Mouse (Mus musculus): ENCODE measurements at regions not wholly inside any gene's neighbourhood (a gene's known extent, or its start where the extent isn't known, plus 50 kb on each side); places are given as distances from the start of the nearest gene placed in this dataset.

GRCm38 (mm10) chr12:118404171-118404570 is 102.9 kb upstream of the Sp4 start:
- TF ChIP-seq CTCF (IDR thresholded peaks at IDR 0.05; ENCODE audit: extremely low read depth, insufficient read length, insufficient replicate concordance, low read depth, low read length) (no peak), POLR2A (IDR thresholded peaks at IDR 0.05; ENCODE audit: low read depth, low read length) (no peak)
